Mouse (Mus musculus) midbrain, embryonic 12.5 days (tissue): ENCODE measurements around the gene Ndufb2. TPM values are rescaled to one million over a fixed set of nuclear protein-coding genes. Genes with fewer than 3 reads are reported as not detected.
A peak's percentile ranks its signal among the peaks of the same experiment; 100 is the strongest.

ENCODE experiments used
- ATAC-seq: fragments of 200-750 bp; cut with Nextera tagmentation; 2 replicates; pipeline ENCODE4 v1.8.0; 2017; ENCODE audit warnings: low read depth, moderate TSS enrichment, moderate library complexity; ENCODE audit not compliant: low FRiP score
- H3K27ac ChIP-seq: fragments of 300-500 bp; sonication (generic); replicated peaks from 2 replicates; pipeline ENCODE4 v1.5.1; 2016; ENCODE audit warnings: mild to moderate bottlenecking
- H3K27me3 ChIP-seq: fragments of 300-500 bp; sonication (generic); 2 replicates; pipeline ENCODE4 v1.6.1; 2016; ENCODE audit warnings: mild to moderate bottlenecking
- H3K36me3 ChIP-seq: fragments of 300-500 bp; sonication (generic); 2 replicates; pipeline ENCODE4 v1.6.1; 2016
- H3K4me1 ChIP-seq: fragments of 300-500 bp; sonication (generic); 2 replicates; pipeline ENCODE4 v1.6.1; 2016
- H3K4me2 ChIP-seq: fragments of 300-500 bp; sonication (generic); replicated peaks from 2 replicates; pipeline ENCODE4 v1.6.1; 2016; ENCODE audit warnings: mild to moderate bottlenecking, moderate library complexity
- H3K4me3 ChIP-seq: fragments of 300-500 bp; sonication (generic); 2 replicates; pipeline ENCODE4 v1.5.1; 2016; ENCODE audit warnings: mild to moderate bottlenecking
- H3K9ac ChIP-seq: fragments of 300-500 bp; sonication (generic); replicated peaks from 2 replicates; pipeline ENCODE4 v1.6.1; 2016; ENCODE audit warnings: mild to moderate bottlenecking, moderate library complexity
- H3K9me3 ChIP-seq: fragments of 300-500 bp; sonication (generic); 2 replicates; pipeline ENCODE4 v1.6.1; 2016; ENCODE audit warnings: mild to moderate bottlenecking
- WGBS: fragments of 180-500 bp; shearing (Covaris S2); methylation state at CpG from one replicate; pipeline ENCODE4 v1.1.7; 2016; 5-methylcytosine and 5-hydroxymethylcytosine counted together
- polyA plus RNA-seq: library from polyadenylated mRNA; unstranded; fragments of >200 nt; fragmentation: Nextera tagmentation; extraction: Ambion mirVana; gene quantifications from 2 replicates; pipeline ENCODE4 v1.2.1, GENCODE M21; 2016

The Ndufb2 gene
- polyA plus RNA-seq, 1 experiment from 2014 or later, result 267 TPM

DNA sequence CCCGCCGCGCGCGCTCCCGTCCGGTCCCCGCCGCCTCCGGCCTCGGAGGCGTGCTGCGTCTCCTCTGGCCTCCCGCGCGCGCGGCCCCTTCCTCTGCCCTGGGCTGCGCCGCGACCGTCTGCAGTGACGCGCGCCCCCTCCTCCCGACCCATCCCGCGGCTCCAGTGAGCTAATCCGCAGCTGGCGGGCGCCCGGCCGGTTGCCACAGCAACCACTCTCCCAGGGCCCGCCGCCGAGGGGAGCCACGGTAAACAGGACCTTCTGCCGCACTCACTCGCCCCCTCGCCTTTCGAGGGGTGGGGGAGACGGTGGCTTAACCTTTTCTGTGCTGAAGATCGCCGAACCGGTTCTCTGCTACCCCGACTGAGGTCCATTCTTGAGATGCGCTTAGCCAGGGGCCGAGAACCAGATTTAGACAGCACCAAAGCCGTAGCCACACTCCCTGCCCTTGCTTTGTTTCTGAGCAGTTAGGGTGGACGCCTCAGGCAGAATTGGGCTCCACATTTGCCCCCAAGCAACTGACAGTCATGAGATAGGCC is 34.6 kb upstream of the Ndufb2 start, which contains the start of gene Dennd2a:
Gene Dennd2a (minus strand): TSS at position 145 of the 539 bp plus-strand sequence.
- H3K4me3 ChIP-seq, result peak within 1 kb of the TSS; percentile 89
- 0% methylated on average over 45 of the region's 50 CpGs for WGBS

DNA sequence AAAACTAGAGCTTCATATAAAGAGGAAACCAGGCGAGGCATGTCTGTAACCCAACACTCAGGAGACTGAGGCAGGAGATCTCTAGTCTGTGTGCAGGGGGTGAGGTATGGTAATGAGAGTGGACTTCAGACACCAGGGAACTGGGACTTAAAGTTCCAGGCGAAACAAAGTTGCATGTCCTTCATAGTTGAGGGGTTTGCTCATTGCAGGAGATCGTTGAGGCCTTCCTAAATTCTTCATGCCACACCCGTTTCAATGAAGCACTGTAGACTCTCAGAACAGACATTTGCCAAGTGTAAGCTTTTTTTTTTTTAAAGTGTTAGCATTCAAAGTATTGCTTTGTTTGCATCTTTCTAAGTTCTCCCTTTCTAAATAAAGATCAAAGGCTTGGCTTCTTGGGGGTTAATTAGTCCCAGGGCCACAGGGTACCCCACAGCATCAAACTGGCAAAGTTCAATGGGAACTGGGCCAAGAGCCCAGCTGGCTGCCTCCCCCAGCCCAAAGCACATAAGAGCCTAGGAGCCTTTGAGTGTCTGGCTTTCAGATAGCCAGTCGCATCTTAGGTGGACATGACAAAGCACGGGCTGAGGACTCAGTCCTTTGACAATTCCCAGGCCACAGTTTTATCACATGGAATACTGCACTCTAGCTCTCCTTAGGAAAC is 33.0 kb upstream of the Ndufb2 start:
- Histone ChIP-seq H3K27me3 (no peaks in the 10 kb centered on the region; the same call in 1 of the 2 replicates), H3K36me3 (no peaks in the 10 kb centered on the region), H3K4me1 (peaks cover 44% of the 10 kb centered on the region), H3K27ac (peak overlapping the region; percentile 54), H3K4me2 (no peak overlapping the region), H3K9ac (no peak overlapping the region), H3K4me3 (no peak overlapping the region), H3K9me3 (no peaks in the 10 kb centered on the region)
- no peak for ATAC-seq
- 48% methylated on average over 6 of the region's 6 CpGs for WGBS

More for the DNA sequence above, 34.6 kb upstream of the Ndufb2 start, which contains the start of gene Dennd2a:
- H3K27me3 ChIP-seq, result no peaks in the 10 kb centered on the region; the same call in 1 of the 2 replicates
- peaks cover 48% of the 10 kb centered on the region for H3K4me1 ChIP-seq
- H3K9ac ChIP-seq, result peak within 1 kb of the TSS; percentile 92
- peak within 1 kb of the TSS; percentile 98 for H3K27ac ChIP-seq
- peak within 1 kb of the TSS; percentile 55 for H3K4me2 ChIP-seq
- H3K36me3 ChIP-seq, result no peaks in the 10 kb centered on the region; the same call in 1 of the 2 replicates
- ATAC-seq, result peak; percentile 97
- H3K9me3 ChIP-seq, result no peaks in the 10 kb centered on the region

DNA sequence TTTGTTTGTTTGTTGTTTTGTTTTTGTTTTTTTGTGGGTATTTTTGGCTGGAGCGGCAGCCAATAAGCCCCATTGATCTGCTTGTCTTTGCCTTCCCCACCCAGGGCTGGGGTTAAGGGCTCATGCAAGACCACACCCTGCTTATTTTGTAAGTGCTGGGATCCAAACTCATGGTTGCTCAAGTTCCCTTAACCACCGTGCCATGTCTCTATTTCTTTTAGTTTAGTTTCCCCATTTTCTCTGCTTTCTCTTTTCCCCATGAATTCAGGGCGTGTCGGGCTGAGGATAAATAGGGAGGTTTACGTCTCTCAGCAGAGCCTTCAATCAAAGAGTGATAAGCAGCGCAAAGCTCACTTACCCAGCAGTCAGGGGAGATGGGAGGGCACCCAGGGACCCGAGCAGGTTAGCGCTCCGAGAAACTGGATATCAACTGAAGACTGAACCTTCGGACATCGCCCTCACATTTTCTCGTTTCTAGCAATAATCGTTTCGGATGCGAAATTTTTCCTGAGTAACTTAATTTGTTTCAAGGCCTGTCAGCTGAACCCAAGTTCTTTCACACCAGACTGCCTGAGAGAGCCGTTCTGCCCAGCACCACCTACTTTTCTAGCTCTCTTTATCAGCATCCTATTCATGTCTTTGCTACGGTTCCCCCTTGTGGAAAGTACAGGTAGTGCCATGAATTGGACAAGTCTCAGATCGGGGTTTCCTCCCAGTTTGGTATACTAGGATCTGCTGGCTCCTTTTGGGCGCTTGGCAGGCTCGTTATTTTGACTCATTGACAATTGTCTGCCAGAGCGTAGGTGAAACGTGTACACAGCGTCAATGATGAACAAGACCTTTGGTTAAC is 30.0 kb upstream of the Ndufb2 start:
- 0 out of 2 replicates have a peak, but pooled peaks have one; percentile 28 for ATAC-seq

GRCm38 (mm10) chr6:39567528-39567927 is 24.8 kb upstream of the Ndufb2 start:
- Histone ChIP-seq H3K9me3 (no peaks in the 10 kb centered on the region), H3K9ac (no peak overlapping the region), H3K36me3 (no peaks in the 10 kb centered on the region), H3K4me1 (no peaks in the 10 kb centered on the region), H3K27me3 (no peaks in the 10 kb centered on the region; the same call in 1 of the 2 replicates), H3K27ac (no peak overlapping the region), H3K4me3 (no peak overlapping the region), H3K4me2 (no peak overlapping the region)
- no peak for ATAC-seq
- 16% methylated on average over 5 of the region's 5 CpGs for WGBS

More for the DNA sequence above, 30.0 kb upstream of the Ndufb2 start:
- H3K9ac ChIP-seq, result no peak overlapping the region
- no peak overlapping the region for H3K27ac ChIP-seq
- H3K27me3 ChIP-seq, result no peaks in the 10 kb centered on the region; the same call in 1 of the 2 replicates
- peak overlapping the region; percentile 31 for H3K4me2 ChIP-seq
- H3K4me1 ChIP-seq, result peaks cover 21% of the 10 kb centered on the region
- 0 out of 2 replicates have a peak overlapping the region, but pooled peaks have one; percentile 13 for H3K4me3 ChIP-seq
- H3K36me3 ChIP-seq, result no peaks in the 10 kb centered on the region
- WGBS, result 19% methylated on average over 23 of the region's 23 CpGs
- H3K9me3 ChIP-seq, result no peaks in the 10 kb centered on the region

- Histone ChIP-seq H3K27ac (no peak overlapping the region), H3K27me3 (no peaks in the 10 kb centered on the region; the same call in 1 of the 2 replicates), H3K9ac (no peak overlapping the region), H3K4me3 (no peak overlapping the region), H3K36me3 (no peaks in the 10 kb centered on the region), H3K4me1 (peaks cover 12% of the 10 kb centered on the region), H3K4me2 (no peak overlapping the region), H3K9me3 (no peaks in the 10 kb centered on the region)
- WGBS, result 89% methylated on average over 3 of the region's 3 CpGs
- ATAC-seq, result no peak
Measured at GRCm38 (mm10) chr6:39570426-39570825, 21.9 kb upstream of the Ndufb2 start.

GRCm38 (mm10) chr6:39573791-39574554 is 18.4 kb upstream of the Ndufb2 start, which contains the start of gene Adck2:
Gene Adck2 (plus strand): TSS chr6:39573873.
- WGBS, result under 1% methylated on average over 44 of the region's 49 CpGs
- H3K9ac ChIP-seq, result peak within 1 kb of the TSS; percentile 88
- H3K27ac ChIP-seq, result peak within 1 kb of the TSS; percentile 97
- no peaks in the 10 kb centered on the region; the same call in 1 of the 2 replicates for H3K27me3 ChIP-seq
- H3K9me3 ChIP-seq, result no peaks in the 10 kb centered on the region
- peak within 1 kb of the TSS; percentile 86 for H3K4me2 ChIP-seq
- peaks cover 15% of the 10 kb centered on the region; the same call in 1 of the 2 replicates for H3K36me3 ChIP-seq
- peaks cover 12% of the 10 kb centered on the region for H3K4me1 ChIP-seq
- peak; percentile 98 for ATAC-seq
- H3K4me3 ChIP-seq, result peak within 1 kb of the TSS; percentile 80

GRCm38 (mm10) chr6:39574555-39574869 is 17.9 kb upstream of the Ndufb2 start:
- H3K4me1 ChIP-seq, result peaks cover 12% of the 10 kb centered on the region
- H3K4me3 ChIP-seq, result peak overlapping the region; percentile 80
- WGBS, result 20% methylated on average over 10 of the region's 10 CpGs
- H3K9me3 ChIP-seq, result no peaks in the 10 kb centered on the region
- H3K27me3 ChIP-seq, result no peaks in the 10 kb centered on the region
- H3K27ac ChIP-seq, result peak overlapping the region; percentile 97
- peak; percentile 25 for ATAC-seq
- peaks cover 20% of the 10 kb centered on the region for H3K36me3 ChIP-seq
- H3K4me2 ChIP-seq, result peak overlapping the region; percentile 86
- H3K9ac ChIP-seq, result peak overlapping the region; percentile 88

GRCm38 (mm10) chr6:39574951-39575350 is 17.4 kb upstream of the Ndufb2 start:
- no peaks in the 10 kb centered on the region for H3K27me3 ChIP-seq
- H3K4me2 ChIP-seq, result peak overlapping the region; percentile 86
- peak overlapping the region; percentile 97; the same call in 1 of the 2 replicates for H3K27ac ChIP-seq
- 77% methylated on average over 7 of the region's 7 CpGs for WGBS
- H3K4me1 ChIP-seq, result peaks cover 12% of the 10 kb centered on the region
- no peak for ATAC-seq
- H3K36me3 ChIP-seq, result peaks cover 24% of the 10 kb centered on the region
- H3K9me3 ChIP-seq, result no peaks in the 10 kb centered on the region
- peak overlapping the region; percentile 88 for H3K9ac ChIP-seq
- H3K4me3 ChIP-seq, result peak overlapping the region; percentile 80

GRCm38 (mm10) chr6:39579552-39579951 is 12.8 kb upstream of the Ndufb2 start:
- Histone ChIP-seq H3K4me3 (no peak overlapping the region), H3K9me3 (no peaks in the 10 kb centered on the region), H3K27me3 (no peaks in the 10 kb centered on the region), H3K4me2 (no peak overlapping the region), H3K27ac (no peak overlapping the region), H3K9ac (no peak overlapping the region), H3K4me1 (peaks cover 6% of the 10 kb centered on the region), H3K36me3 (peaks cover 54% of the 10 kb centered on the region)
- 93% methylated on average over 7 of the region's 7 CpGs for WGBS
- ATAC-seq, result no peak

DNA sequence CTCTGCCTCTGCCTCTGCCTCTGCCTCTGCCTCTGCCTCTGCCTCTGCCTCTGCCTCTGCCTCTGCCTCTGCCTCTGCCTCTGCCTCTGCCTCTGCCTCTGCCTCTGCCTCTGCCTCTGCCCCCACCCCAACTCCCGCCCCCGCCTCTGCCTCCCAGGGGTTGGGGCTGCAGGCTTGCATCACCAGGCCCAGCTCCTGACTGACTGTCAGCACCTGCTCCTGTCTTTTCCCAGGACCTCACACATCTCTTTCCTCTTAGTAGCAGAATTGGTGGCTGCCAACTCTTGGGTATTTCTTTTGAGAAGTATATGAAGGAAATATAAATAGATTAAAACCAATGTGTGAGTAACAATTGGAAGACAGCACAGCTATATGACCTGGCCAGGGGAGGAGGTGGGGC is 11.8 kb upstream of the Ndufb2 start:
- Histone ChIP-seq H3K4me1 (no peaks in the 10 kb centered on the region), H3K9ac (no peak overlapping the region), H3K27ac (no peak overlapping the region), H3K9me3 (no peaks in the 10 kb centered on the region), H3K4me2 (no peak overlapping the region), H3K27me3 (no peaks in the 10 kb centered on the region), H3K4me3 (no peak overlapping the region), H3K36me3 (peaks cover 60% of the 10 kb centered on the region)
- no peak for ATAC-seq
- 75% methylated on average over 2 of the region's 2 CpGs for WGBS

DNA sequence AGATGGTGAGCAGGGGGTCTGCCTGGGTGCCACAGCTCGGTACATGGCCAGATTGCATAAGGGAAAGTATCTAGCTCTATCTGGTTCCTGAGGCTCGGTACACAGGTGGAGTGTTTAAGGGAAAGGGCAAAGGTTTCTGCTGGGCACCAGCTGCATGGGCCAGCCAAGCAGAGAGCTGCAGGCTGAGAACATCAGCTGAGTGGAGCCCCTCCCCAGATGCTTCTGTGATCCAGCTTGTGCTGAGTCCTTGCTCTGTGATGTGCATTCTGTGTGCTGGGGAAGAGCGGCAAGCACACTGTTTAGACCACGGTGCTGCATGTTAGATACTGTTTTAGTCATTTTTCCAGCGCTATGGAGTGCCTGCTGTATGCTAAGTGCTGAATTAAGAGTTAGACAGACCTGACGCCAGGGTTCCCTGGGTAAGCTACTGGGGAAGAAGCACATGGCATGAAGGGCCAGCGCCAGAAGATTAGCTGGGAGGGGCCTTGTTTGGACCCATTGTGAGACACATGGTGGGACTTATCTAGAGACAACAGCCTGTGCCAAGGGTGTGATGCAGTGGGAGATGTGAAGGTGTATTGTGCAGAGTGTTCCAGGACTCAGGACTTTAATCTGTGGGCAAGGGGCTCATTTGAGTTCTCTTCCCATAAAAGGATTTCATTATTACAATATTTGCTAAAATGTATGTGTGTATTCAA is 11.1 kb upstream of the Ndufb2 start:
- H3K27me3 ChIP-seq, result no peaks in the 10 kb centered on the region
- peaks cover 66% of the 10 kb centered on the region for H3K36me3 ChIP-seq
- no peak for ATAC-seq
- H3K9ac ChIP-seq, result no peak overlapping the region
- no peaks in the 10 kb centered on the region for H3K4me1 ChIP-seq
- H3K4me3 ChIP-seq, result no peak overlapping the region
- no peak overlapping the region for H3K27ac ChIP-seq
- H3K9me3 ChIP-seq, result no peaks in the 10 kb centered on the region
- no peak overlapping the region for H3K4me2 ChIP-seq
- WGBS, result 70% methylated on average over 7 of the region's 7 CpGs
